Mouse (Mus musculus): ENCODE data around the gene Fes. TPM values are rescaled to one million over a fixed set of nuclear protein-coding genes. Genes with fewer than 3 reads are reported as not detected.

The Fes gene
- polyA plus RNA-seq (2015; fragmentation: Nextera tagmentation; extraction: Ambion mirVana): 5.8 and 6.2 TPM in 2 replicates

GRCm38 (mm10) chr7:80387633-80388543 is at the start of gene Fes:
Gene Fes, minus strand, starts transcription at chr7:80387946.
- Histone ChIP-seq H3K4me2 (peak within 1 kb of the TSS; percentile 44), H3K27me3 (peaks cover 18% of the 10 kb centered on the region), H3K9me3 (no peaks in the 10 kb centered on the region), H3K9ac (peak within 1 kb of the TSS; percentile 63), H3K4me1 (replicated peaks) (peaks cover 24% of the 10 kb centered on the region), H3K27ac (replicated peaks) (peak within 1 kb of the TSS; percentile 46; the same call in 1 of the 2 replicates), H3K4me3 (peak within 1 kb of the TSS; percentile 29), H3K36me3 (peaks cover 32% of the 10 kb centered on the region)
- WGBS: 14% methylated on average over 33 of the region's 33 CpGs
- ATAC-seq (ENCODE audit: low read depth): no peak

- H3K9me3 ChIP-seq: no peaks in the 10 kb centered on the region
- ATAC-seq (ENCODE audit: low read depth): no peak
- H3K4me3 ChIP-seq: no peak overlapping the region
- no peaks in the 10 kb centered on the region for H3K27me3 ChIP-seq
- no peak overlapping the region for H3K9ac ChIP-seq
- H3K27ac ChIP-seq (replicated peaks): no peak overlapping the region
- H3K36me3 ChIP-seq: no peaks in the 10 kb centered on the region
- H3K4me2 ChIP-seq: no peak overlapping the region
- 90% methylated on average over 7 of the region's 7 CpGs for WGBS
- H3K4me1 ChIP-seq (replicated peaks): 0 out of 2 replicates have a peak, but pooled peaks cover 3% of the 10 kb centered on the region
These were observed 48.8 kb upstream of the Fes start for GRCm38 (mm10) chr7:80436571-80436970.

GRCm38 (mm10) chr7:80435594-80435993 is 47.8 kb upstream of the Fes start:
- ATAC-seq (ENCODE audit: low read depth): no peak
- Histone ChIP-seq H3K4me1 (replicated peaks) (0 out of 2 replicates have a peak, but pooled peaks cover 3% of the 10 kb centered on the region), H3K27me3 (no peaks in the 10 kb centered on the region), H3K9me3 (no peaks in the 10 kb centered on the region), H3K4me2 (no peak overlapping the region), H3K4me3 (no peak overlapping the region), H3K27ac (replicated peaks) (no peak overlapping the region), H3K36me3 (no peaks in the 10 kb centered on the region), H3K9ac (no peak overlapping the region)
- WGBS: 82% methylated on average over 3 of the region's 3 CpGs

GRCm38 (mm10) chr7:80429661-80430060 is 41.9 kb upstream of the Fes start:
- WGBS: 94% methylated on average over 12 of the region's 12 CpGs
- H3K4me1 ChIP-seq (replicated peaks): no peaks in the 10 kb centered on the region
- no peak for ATAC-seq (ENCODE audit: low read depth)
- H3K27me3 ChIP-seq: no peaks in the 10 kb centered on the region
- H3K4me2 ChIP-seq: no peak overlapping the region
- H3K36me3 ChIP-seq: no peaks in the 10 kb centered on the region
- H3K27ac ChIP-seq (replicated peaks): no peak overlapping the region
- H3K4me3 ChIP-seq: no peak overlapping the region
- no peak overlapping the region for H3K9ac ChIP-seq
- no peaks in the 10 kb centered on the region for H3K9me3 ChIP-seq

GRCm38 (mm10) chr7:80427730-80428129 is 40.0 kb upstream of the Fes start:
- no peaks in the 10 kb centered on the region for H3K27me3 ChIP-seq
- H3K36me3 ChIP-seq: no peaks in the 10 kb centered on the region
- H3K9ac ChIP-seq: no peak overlapping the region
- H3K27ac ChIP-seq (replicated peaks): no peak overlapping the region
- whole genome bisulfite sequencing: 83% methylated on average over 5 of the region's 5 CpGs
- no peak overlapping the region for H3K4me3 ChIP-seq
- H3K4me2 ChIP-seq: no peak overlapping the region
- no peaks in the 10 kb centered on the region for H3K4me1 ChIP-seq (replicated peaks)
- ATAC-seq (ENCODE audit: low read depth): no peak
- H3K9me3 ChIP-seq: no peaks in the 10 kb centered on the region

GRCm38 (mm10) chr7:80426363-80426762 is 38.6 kb upstream of the Fes start:
- Histone ChIP-seq H3K4me1 (replicated peaks) (no peaks in the 10 kb centered on the region), H3K27ac (replicated peaks) (no peak overlapping the region), H3K4me3 (no peak overlapping the region), H3K9ac (no peak overlapping the region), H3K36me3 (no peaks in the 10 kb centered on the region), H3K9me3 (no peaks in the 10 kb centered on the region), H3K27me3 (no peaks in the 10 kb centered on the region), H3K4me2 (no peak overlapping the region)
- no peak for ATAC-seq (ENCODE audit: low read depth)
- WGBS: 69% methylated on average over 7 of the region's 7 CpGs

GRCm38 (mm10) chr7:80424722-80425121 is 37.0 kb upstream of the Fes start:
- H3K4me2 ChIP-seq: no peak overlapping the region

GRCm38 (mm10) chr7:80422759-80423480 is 35.2 kb upstream of the Fes start:
- Histone ChIP-seq H3K9ac (no peak overlapping the region), H3K27me3 (no peaks in the 10 kb centered on the region), H3K36me3 (no peaks in the 10 kb centered on the region), H3K4me2 (no peak overlapping the region), H3K9me3 (no peaks in the 10 kb centered on the region), H3K4me1 (replicated peaks) (no peaks in the 10 kb centered on the region), H3K27ac (replicated peaks) (no peak overlapping the region), H3K4me3 (no peak overlapping the region)
- no peak for ATAC-seq (ENCODE audit: low read depth)
- 32% methylated on average over 20 of the region's 20 CpGs for WGBS

More at GRCm38 (mm10) chr7:80424722-80425121, 37.0 kb upstream of the Fes start:
- 74% methylated on average over 6 of the region's 6 CpGs for WGBS
- H3K4me3 ChIP-seq: no peak overlapping the region
- no peaks in the 10 kb centered on the region for H3K27me3 ChIP-seq
- H3K27ac ChIP-seq (replicated peaks): no peak overlapping the region
- H3K9me3 ChIP-seq: no peaks in the 10 kb centered on the region
- H3K36me3 ChIP-seq: no peaks in the 10 kb centered on the region
- ATAC-seq (ENCODE audit: low read depth): no peak
- H3K9ac ChIP-seq: no peak overlapping the region
- H3K4me1 ChIP-seq (replicated peaks): no peaks in the 10 kb centered on the region

- WGBS: 96% methylated on average over 6 of the region's 6 CpGs
- Histone ChIP-seq H3K4me3 (no peak overlapping the region), H3K4me2 (no peak overlapping the region), H3K27me3 (no peaks in the 10 kb centered on the region), H3K9me3 (no peaks in the 10 kb centered on the region), H3K9ac (no peak overlapping the region), H3K4me1 (replicated peaks) (no peaks in the 10 kb centered on the region), H3K36me3 (no peaks in the 10 kb centered on the region), H3K27ac (replicated peaks) (no peak overlapping the region)
- no peak for ATAC-seq (ENCODE audit: low read depth)
These were observed 33.8 kb upstream of the Fes start for GRCm38 (mm10) chr7:80421576-80421975.

GRCm38 (mm10) chr7:80420586-80420985 is 32.8 kb upstream of the Fes start:
- 78% methylated on average over 4 of the region's 4 CpGs for WGBS
- H3K9me3 ChIP-seq: no peaks in the 10 kb centered on the region
- H3K27ac ChIP-seq (replicated peaks): no peak overlapping the region
- H3K4me2 ChIP-seq: no peak overlapping the region
- no peaks in the 10 kb centered on the region for H3K27me3 ChIP-seq
- H3K9ac ChIP-seq: no peak overlapping the region
- no peaks in the 10 kb centered on the region for H3K36me3 ChIP-seq
- ATAC-seq (ENCODE audit: low read depth): no peak
- H3K4me3 ChIP-seq: no peak overlapping the region
- no peaks in the 10 kb centered on the region for H3K4me1 ChIP-seq (replicated peaks)

- WGBS: 77% methylated on average over 3 of the region's 3 CpGs
- no peaks in the 10 kb centered on the region for H3K27me3 ChIP-seq
- no peak overlapping the region for H3K4me2 ChIP-seq
- H3K4me3 ChIP-seq: no peak overlapping the region
- H3K9ac ChIP-seq: no peak overlapping the region
- H3K36me3 ChIP-seq: no peaks in the 10 kb centered on the region
- no peaks in the 10 kb centered on the region for H3K4me1 ChIP-seq (replicated peaks)
- no peak overlapping the region for H3K27ac ChIP-seq (replicated peaks)
- no peaks in the 10 kb centered on the region for H3K9me3 ChIP-seq
- ATAC-seq (ENCODE audit: low read depth): no peak
These were observed 31.5 kb upstream of the Fes start for GRCm38 (mm10) chr7:80419278-80419677.

GRCm38 (mm10) chr7:80418036-80418435 is 30.3 kb upstream of the Fes start:
- 74% methylated on average over 3 of the region's 3 CpGs for WGBS
- no peaks in the 10 kb centered on the region for H3K9me3 ChIP-seq
- no peaks in the 10 kb centered on the region for H3K27me3 ChIP-seq
- ATAC-seq (ENCODE audit: low read depth): no peak
- no peak overlapping the region for H3K4me3 ChIP-seq
- H3K4me1 ChIP-seq (replicated peaks): no peaks in the 10 kb centered on the region
- no peak overlapping the region for H3K4me2 ChIP-seq
- H3K27ac ChIP-seq (replicated peaks): no peak overlapping the region
- H3K36me3 ChIP-seq: no peaks in the 10 kb centered on the region
- no peak overlapping the region for H3K9ac ChIP-seq
